Mouse (Mus musculus): ENCODE measurements at regions not wholly inside any gene's neighbourhood (a gene's known extent, or its start where the extent isn't known, plus 50 kb on each side); places are given as distances from the start of the nearest gene placed in this dataset.
A peak's percentile ranks its signal among the peaks of the same experiment; 100 is the strongest.

DNA sequence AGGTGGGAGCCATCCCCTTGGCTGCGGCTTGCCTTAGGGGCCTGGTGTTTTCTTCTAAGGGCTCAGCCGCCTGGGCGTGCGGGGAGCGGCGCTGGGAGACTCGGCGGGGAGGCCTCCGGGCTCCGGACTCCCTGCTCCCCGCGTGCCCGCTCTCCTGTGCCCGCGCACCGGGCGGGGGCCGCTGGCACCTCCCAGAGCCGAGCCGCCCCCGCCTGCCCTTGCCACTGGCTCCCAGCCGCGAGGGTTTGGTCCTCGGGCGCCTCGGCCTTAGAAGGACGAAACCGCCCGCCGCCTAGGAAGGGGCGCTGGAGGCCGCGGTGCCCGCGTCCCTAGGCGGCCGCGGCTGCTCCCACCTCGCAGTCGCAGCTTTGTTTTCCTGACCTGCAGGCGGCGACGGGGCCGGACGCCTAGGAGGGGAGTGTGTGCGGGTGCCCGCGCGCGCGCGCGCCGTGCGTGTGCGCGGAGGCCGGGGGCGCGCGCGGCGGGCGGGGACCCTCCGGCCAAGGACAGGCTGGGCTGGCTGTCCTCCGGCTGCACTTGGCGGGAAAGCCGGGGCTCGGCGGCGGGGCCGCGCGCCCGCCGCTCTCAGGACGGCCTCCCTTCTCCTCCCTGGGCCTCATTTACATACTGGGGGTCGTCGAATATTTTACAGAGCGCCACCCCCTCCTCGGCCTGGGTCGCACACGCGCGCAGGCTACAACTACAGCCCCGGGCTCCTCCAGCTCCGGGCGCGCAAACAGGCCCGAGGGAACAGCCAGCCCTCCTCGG, 227.1 kb downstream of the Mef2c start:
- DNase-seq (ENCODE audit: inconsistent ontology term) = peak; percentile 89

DNA sequence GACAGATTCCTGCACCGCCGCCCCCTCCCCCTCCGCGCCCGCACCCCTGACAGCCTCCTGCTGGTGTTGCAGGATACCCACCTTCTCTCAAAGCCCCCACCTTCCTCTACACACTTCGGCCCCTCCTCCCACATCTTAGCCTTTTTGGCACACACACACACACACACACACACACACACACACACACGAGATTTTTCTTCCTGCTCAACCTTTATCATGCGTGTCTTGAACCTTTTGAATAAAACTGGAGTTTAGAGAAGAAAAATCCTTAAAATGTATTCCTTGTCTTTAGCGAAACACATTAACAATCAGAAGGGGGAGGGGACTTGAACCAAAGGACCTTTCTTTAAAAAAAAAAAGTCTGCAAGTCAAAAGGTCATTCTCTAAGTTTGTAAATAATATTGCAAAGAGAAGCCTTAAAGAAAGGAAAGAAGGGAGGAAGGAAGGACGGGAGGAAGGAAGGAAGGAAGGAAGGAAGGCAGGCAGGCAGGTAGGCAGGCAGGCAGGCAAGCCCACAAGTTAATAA, 227.7 kb downstream of the Mef2c start:
- no peak for DNase-seq (ENCODE audit: inconsistent ontology term)

DNA sequence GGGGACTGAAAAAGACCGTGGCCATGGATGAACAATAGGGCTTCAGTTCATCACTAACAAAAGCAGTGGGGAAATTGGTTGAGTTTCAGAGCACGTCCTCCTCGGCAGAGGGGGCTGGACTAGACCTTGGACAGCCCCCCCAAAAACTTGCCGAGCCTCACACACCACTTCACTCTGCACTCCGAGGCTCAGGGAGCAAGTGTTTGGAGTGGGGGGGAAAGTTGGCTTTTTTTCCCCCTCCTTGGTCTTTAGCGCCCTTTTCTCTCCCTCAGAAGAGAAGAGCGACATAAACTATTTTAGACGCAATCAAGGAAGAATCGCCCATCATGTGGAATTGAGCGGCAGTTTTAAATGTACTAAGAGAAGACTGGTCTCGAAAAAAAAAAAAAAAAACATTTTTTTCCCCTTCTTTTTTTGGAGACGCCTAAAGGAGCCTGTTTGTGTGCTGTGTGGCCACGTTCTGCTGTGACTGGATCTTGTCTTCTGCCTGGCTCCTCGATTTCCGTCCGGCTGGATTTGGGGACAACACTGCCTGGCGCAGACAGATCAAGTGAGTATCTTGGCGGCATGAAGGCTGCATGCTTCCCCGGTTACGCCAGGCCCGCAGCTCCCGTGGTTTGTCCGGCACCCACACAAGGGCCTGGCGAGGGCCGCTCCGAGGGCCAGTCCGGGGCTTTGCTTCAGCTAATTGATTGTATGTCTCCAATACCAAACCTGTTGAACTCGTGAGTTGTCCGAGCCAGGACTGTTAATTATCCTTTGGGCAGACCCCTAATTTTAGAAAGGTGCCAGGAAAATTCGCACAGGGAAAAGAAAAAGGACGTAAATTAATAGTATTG, 228.7 kb downstream of the Mef2c start:
- DNase-seq (ENCODE audit: inconsistent ontology term) = peak; percentile 92

GRCm38 (mm10) chr13:83733231-83733990, 229.6 kb downstream of the Mef2c start:
- peak; percentile 67 for DNase-seq (ENCODE audit: inconsistent ontology term)

DNA sequence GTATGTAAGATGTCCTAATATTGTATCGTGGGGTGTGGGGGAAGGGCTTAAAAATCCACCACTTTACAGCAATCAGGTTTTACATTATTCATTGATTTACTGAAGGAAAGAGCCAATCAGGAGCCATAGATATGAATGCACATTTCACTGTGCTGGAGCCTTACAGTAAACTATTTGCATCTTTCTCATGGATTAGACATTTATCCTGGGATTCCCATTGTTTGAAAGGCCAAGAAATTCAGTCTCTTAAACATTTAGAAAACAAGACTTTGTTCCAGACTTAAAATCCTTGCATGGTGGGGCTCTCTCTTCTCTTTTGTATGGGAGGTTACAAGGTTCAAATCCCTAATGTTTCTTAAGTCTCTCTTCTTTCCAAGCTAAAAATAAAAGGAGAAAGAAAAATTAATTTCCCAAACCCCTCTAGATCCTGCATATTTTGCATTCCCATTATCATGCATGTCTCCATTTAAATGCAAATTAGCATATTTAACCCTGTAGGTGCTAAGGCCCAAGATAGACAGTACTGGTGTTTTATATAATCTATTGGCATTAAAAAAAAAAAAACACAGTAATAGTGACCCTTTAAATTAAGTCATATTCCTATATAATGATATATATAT, 230.3 kb downstream of the Mef2c start:
- DNase-seq (ENCODE audit: inconsistent ontology term) = no peak

- no peak for DNase-seq (ENCODE audit: inconsistent ontology term)
Measured at GRCm38 (mm10) chr13:83734656-83735055, 230.8 kb downstream of the Mef2c start.

- no peak for DNase-seq (ENCODE audit: inconsistent ontology term)
Measured at GRCm38 (mm10) chr13:83735101-83735500, 231.3 kb downstream of the Mef2c start.

- DNase-seq (ENCODE audit: inconsistent ontology term) = peak; percentile 73
Measured at GRCm38 (mm10) chr13:83735631-83736475, 232.0 kb downstream of the Mef2c start.

DNA sequence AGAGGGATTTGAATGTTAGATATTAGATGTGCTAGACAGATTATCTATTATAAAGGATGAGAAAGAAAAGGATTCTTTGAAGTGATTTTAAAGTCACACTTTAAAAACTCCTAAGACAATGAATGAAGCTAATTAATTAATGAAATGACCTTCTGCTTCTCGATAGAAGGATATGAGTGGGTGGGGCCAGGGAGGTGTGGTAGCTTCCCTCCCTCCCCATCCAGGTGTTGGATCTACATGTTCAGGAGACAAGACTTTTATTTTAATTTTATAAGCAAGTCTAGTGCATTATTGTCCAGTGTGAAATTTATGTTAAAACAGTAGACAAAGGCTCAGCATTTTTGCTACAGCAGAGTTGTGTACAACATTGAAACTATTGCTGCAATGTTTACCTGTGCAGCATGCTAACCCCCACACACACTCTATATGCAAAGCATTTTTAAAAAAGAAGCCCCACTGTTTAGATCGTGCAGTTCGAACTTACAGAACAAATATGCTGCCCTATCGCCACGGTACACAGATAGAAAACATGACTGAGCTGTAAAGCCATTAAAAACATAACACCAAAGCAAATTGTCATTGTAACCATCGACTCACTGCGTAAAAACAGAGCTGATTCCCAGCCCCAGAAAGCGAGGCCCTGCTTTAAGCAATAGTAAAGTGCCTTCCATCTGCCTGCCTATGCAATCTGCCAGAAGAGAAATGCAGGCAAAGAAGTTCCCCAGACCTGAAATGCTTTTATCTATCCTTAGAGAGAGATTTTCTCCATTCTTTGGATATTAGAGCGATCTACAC, 233.4 kb downstream of the Mef2c start:
- DNase-seq (ENCODE audit: inconsistent ontology term) = peak; percentile 21

DNA sequence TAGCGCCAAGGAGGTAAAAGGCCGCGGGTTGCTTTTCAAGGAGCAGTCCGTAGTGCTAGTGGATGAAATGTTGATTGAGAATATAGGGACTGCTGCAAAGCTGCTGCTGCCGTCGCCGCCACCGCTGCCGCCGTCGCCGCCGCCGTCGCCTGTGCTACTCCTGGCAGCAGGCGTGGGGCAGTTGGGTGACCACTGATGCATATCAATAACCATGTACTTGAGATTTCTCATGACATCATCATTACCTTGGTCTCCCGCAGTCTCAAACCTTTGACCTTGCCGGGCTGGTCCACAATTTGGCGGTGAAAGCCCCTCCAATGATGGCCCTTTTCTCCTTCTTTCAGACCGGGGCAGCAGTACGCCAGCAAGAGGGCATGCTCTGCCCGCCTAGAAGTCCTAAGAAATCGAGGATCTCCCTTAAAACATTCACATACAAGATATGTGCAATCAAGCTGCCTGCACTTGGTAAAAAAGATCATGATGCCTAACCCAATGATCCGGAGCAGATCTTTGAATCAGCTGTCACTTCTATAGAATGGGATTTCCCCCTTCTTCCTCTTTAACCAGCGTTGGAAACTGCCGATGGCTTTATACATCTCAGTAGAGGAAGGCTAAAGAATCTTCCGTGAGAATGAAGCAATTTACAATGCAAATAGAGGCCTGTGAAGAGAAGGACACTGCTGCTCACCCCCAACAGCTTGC, 234.1 kb downstream of the Mef2c start:
- peak; percentile 57 for DNase-seq (ENCODE audit: inconsistent ontology term)

DNA sequence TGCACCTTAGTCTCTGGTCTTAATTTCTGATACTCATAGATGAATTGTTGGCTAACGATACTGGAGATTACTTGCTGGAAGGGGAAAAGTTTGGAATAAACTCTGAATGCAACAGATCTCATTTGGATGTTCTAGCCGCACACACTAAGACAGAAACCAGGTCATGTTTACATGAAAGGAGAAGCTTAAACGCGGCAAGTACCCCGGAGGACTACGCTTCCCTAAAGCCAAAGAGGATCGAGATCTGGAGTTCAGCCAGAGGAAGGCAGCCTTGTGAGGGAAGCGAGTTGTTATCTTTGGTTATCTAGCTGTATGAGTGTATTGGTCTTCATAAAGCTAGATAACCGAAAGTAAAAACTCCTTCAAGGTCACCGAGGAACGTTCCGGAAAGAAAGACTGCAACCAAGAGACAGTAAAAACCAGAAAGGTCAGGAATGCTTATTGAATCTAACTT, 234.7 kb downstream of the Mef2c start:
- DNase-seq (ENCODE audit: inconsistent ontology term) = peak; percentile 74

DNA sequence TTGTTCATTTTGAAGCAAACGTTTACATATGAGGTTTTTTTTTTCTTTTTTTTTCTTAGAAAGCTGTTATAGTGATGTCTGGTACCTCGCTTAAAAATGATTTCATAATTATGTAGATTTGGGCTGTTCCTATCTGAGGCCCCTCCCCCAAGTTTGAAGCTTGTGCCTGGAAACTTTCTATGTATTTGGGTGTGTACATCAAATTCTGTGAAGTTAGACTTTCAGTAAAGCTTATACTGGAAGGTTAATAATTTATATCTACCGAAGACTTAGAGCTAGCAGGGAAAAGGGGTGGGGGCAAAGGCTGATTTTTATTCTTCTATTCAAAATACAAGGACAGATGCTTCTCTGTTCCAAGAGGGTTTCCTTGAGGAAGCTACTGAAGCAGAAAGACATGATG, 235.3 kb downstream of the Mef2c start:
- DNase-seq (ENCODE audit: inconsistent ontology term) = peak; percentile 50

DNA sequence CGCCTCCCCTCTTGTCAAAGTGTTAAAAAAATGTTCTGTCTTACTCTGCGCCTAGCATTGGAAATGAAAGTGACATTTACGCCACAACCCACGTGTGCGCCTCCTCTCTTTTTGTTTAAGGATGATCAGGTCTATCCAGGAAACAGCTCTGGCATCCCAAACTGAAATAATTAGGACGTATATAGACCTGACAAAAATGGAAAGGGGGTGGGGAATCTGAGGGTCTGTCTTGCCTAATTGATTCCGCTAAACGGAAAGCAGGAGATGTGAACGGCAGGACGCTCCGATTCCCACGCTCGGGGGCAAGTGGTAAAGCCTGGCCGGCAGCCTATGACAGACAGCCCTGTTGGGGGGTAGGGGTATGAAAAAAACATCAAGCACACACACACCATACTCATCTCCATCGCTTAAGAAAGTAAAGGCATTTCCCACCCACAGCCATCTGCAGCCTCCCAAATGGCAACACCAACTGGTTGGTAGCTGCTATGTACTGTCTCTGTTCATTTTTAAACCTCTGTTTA, 235.8 kb downstream of the Mef2c start:
- DNase-seq (ENCODE audit: inconsistent ontology term) = peak; percentile 77

DNA sequence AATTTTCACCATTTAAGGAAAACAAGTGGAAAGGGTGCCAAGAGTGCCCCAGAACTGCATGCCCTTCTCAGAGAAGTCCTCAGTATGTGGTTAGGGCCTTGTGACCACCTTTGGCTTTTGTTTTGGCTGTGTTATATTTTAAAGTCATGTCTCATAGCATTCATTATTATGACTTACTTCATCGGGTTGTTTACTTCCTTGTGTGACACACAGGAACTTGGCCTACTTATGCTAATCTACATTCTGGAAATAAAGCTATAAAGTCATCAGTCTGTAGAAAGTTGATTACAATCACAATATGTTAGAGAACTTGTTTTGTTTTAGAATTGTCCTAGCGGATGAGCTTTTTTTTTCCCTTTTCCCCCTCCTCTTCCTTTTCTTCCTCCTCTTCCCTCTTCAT, 236.3 kb downstream of the Mef2c start:
- peak; percentile 58 for DNase-seq (ENCODE audit: inconsistent ontology term)

- DNase-seq (ENCODE audit: inconsistent ontology term) = peak; percentile 26
Measured at GRCm38 (mm10) chr13:83740771-83741170, 236.9 kb downstream of the Mef2c start.

GRCm38 (mm10) chr13:83741591-83742021, 237.8 kb downstream of the Mef2c start:
- peak; percentile 81 for DNase-seq (ENCODE audit: inconsistent ontology term)

DNA sequence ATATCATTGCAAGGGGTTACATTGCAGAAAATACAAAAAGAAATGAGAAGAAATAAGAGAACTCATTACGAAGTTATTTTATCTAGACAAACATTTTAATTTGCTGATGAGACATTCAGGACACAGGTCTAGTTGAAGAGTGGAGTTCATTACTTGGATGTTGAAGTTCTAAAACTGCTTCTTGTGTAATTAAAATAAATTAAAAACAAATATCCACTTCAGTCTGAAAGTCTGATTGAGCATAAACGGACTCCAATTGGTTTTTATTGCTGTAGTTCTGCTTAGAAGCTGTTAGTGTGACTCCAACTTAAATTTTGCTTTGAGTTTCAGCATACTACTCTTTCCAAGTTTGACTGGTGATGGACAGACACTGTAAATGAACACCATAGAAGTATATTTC, 238.3 kb downstream of the Mef2c start:
- no peak for DNase-seq (ENCODE audit: inconsistent ontology term)

DNA sequence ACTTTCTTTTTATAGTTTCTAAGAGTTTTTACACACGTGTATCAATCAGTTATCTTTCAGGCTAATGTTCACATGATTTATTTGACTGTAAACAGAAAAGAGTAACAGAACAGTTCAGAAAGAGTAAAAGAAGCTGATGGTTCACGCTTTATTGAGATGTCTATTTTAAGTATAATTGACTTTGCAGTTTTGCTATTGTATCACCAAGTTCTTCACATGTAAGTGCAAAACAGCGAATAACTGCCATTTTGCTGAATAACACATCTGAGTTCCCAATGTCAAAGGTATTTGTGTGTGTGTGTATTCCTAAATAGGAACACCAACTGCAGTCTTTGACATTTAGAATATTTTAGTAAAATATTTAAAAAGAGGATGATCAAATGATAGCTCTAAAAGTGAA, 238.7 kb downstream of the Mef2c start:
- peak; percentile 24 for DNase-seq (ENCODE audit: inconsistent ontology term)

DNA sequence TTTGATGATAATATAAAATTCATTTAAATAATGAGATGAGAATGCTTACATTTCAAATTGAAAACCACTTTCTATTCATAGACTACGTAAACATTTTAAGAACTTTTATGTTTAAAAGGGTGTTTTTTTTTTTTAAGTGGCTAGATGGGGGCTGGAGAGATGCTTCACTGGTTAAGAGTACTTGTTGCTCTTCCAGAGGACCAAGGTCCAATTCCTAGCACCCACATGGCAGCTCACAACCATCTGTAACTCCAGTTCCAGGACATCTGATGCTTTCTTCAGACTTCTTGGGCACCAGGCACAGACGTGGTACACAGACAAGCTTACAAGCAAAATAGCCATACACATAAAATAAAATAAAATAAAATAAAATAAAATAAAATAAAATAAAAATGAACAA, 239.5 kb downstream of the Mef2c start:
- peak; percentile 34 for DNase-seq (ENCODE audit: inconsistent ontology term)
